Mouse (Mus musculus): ENCODE measurements around the gene Adamtsl3. TPM values are rescaled to one million over a fixed set of nuclear protein-coding genes. Genes with fewer than 3 reads are reported as not detected.
A peak's percentile ranks its signal among the peaks of the same experiment; 100 is the strongest.
"Not testable (repeated sequence)": the region's sequence is repeated elsewhere in the genome, so short reads cannot be mapped to it uniquely, and the experiment has no call there.

Gene Adamtsl3
- polyA plus RNA-seq, 1 experiment from 2014 or later, result 0.64 TPM

- WGBS, result 74% methylated on average over 12 of the region's 12 CpGs
- H3K4me2 ChIP-seq (ENCODE audit: low read length), result no peak overlapping the region
- H3K4me1 ChIP-seq (ENCODE audit: control insufficient read depth, insufficient read depth, low read length), result peaks cover 8% of the 10 kb centered on the region
- H3K36me3 ChIP-seq (ENCODE audit: control insufficient read depth, insufficient read depth, low read length), result no peaks in the 10 kb centered on the region
- H3K9ac ChIP-seq (ENCODE audit: low read depth, low read length), result no peak overlapping the region
- H3K9me3 ChIP-seq (replicated peaks; ENCODE audit: control insufficient read depth, low read length, poor library complexity, severe bottlenecking), result no peaks in the 10 kb centered on the region
- no peaks in the 10 kb centered on the region for H3K27me3 ChIP-seq (ENCODE audit: control insufficient read depth, insufficient read depth, low read depth, low read length)
- no peak overlapping the region for H3K27ac ChIP-seq (ENCODE audit: low read length)
- no peak for ATAC-seq
- no peak overlapping the region for H3K4me3 ChIP-seq (ENCODE audit: low read depth, low read length)
These were observed 59.7 kb downstream of the Adamtsl3 start for GRCm38 (mm10) chr7:82395239-82395638.

GRCm38 (mm10) chr7:82395751-82396512, 60.4 kb downstream of the Adamtsl3 start:
- Histone ChIP-seq H3K4me1 (ENCODE audit: control insufficient read depth, insufficient read depth, low read length) (peaks cover 8% of the 10 kb centered on the region), H3K27me3 (ENCODE audit: control insufficient read depth, insufficient read depth, low read depth, low read length) (no peaks in the 10 kb centered on the region), H3K4me3 (ENCODE audit: low read depth, low read length) (no peak overlapping the region), H3K4me2 (ENCODE audit: low read length) (no peak overlapping the region), H3K36me3 (ENCODE audit: control insufficient read depth, insufficient read depth, low read length) (no peaks in the 10 kb centered on the region), H3K27ac (ENCODE audit: low read length) (no peak overlapping the region), H3K9ac (ENCODE audit: low read depth, low read length) (no peak overlapping the region), H3K9me3 (replicated peaks; ENCODE audit: control insufficient read depth, low read length, poor library complexity, severe bottlenecking) (no peaks in the 10 kb centered on the region)
- WGBS, result 54% methylated on average over 6 of the region's 6 CpGs
- ATAC-seq, result 0 out of 2 replicates have a peak, but pooled peaks have one; percentile 21

GRCm38 (mm10) chr7:82396869-82397268, 61.4 kb downstream of the Adamtsl3 start:
- Histone ChIP-seq H3K4me1 (ENCODE audit: control insufficient read depth, insufficient read depth, low read length) (peaks cover 8% of the 10 kb centered on the region), H3K4me2 (ENCODE audit: low read length) (no peak overlapping the region), H3K27ac (ENCODE audit: low read length) (no peak overlapping the region), H3K9ac (ENCODE audit: low read depth, low read length) (no peak overlapping the region), H3K9me3 (replicated peaks; ENCODE audit: control insufficient read depth, low read length, poor library complexity, severe bottlenecking) (no peaks in the 10 kb centered on the region), H3K36me3 (ENCODE audit: control insufficient read depth, insufficient read depth, low read length) (no peaks in the 10 kb centered on the region), H3K27me3 (ENCODE audit: control insufficient read depth, insufficient read depth, low read depth, low read length) (no peaks in the 10 kb centered on the region), H3K4me3 (ENCODE audit: low read depth, low read length) (no peak overlapping the region)
- ATAC-seq, result no peak
- 31% methylated on average over 3 of the region's 5 CpGs for WGBS

- WGBS, result 84% methylated on average over 8 of the region's 8 CpGs
- Histone ChIP-seq H3K9me3 (replicated peaks; ENCODE audit: control insufficient read depth, low read length, poor library complexity, severe bottlenecking) (no peaks in the 10 kb centered on the region), H3K36me3 (ENCODE audit: control insufficient read depth, insufficient read depth, low read length) (no peaks in the 10 kb centered on the region), H3K27ac (ENCODE audit: low read length) (no peak overlapping the region), H3K9ac (ENCODE audit: low read depth, low read length) (no peak overlapping the region), H3K4me3 (ENCODE audit: low read depth, low read length) (no peak overlapping the region), H3K4me1 (ENCODE audit: control insufficient read depth, insufficient read depth, low read length) (peaks cover 8% of the 10 kb centered on the region), H3K4me2 (ENCODE audit: low read length) (no peak overlapping the region), H3K27me3 (ENCODE audit: control insufficient read depth, insufficient read depth, low read depth, low read length) (no peaks in the 10 kb centered on the region)
- no peak for ATAC-seq
These were observed 62.1 kb downstream of the Adamtsl3 start for GRCm38 (mm10) chr7:82397632-82398031.

- Histone ChIP-seq H3K9ac (ENCODE audit: low read depth, low read length) (no peak overlapping the region), H3K27me3 (ENCODE audit: control insufficient read depth, insufficient read depth, low read depth, low read length) (no peaks in the 10 kb centered on the region), H3K27ac (ENCODE audit: low read length) (no peak overlapping the region), H3K4me3 (ENCODE audit: low read depth, low read length) (no peak overlapping the region), H3K9me3 (replicated peaks; ENCODE audit: control insufficient read depth, low read length, poor library complexity, severe bottlenecking) (no peaks in the 10 kb centered on the region), H3K36me3 (ENCODE audit: control insufficient read depth, insufficient read depth, low read length) (no peaks in the 10 kb centered on the region), H3K4me1 (ENCODE audit: control insufficient read depth, insufficient read depth, low read length) (no peaks in the 10 kb centered on the region), H3K4me2 (ENCODE audit: low read length) (no peak overlapping the region)
- no peak for ATAC-seq
- 89% methylated on average over 9 of the region's 9 CpGs for WGBS
These were observed 70.1 kb downstream of the Adamtsl3 start for GRCm38 (mm10) chr7:82405466-82406045.

- Histone ChIP-seq H3K4me2 (ENCODE audit: low read length) (no peak overlapping the region), H3K27me3 (ENCODE audit: control insufficient read depth, insufficient read depth, low read depth, low read length) (no peaks in the 10 kb centered on the region), H3K36me3 (ENCODE audit: control insufficient read depth, insufficient read depth, low read length) (no peaks in the 10 kb centered on the region), H3K9me3 (replicated peaks; ENCODE audit: control insufficient read depth, low read length, poor library complexity, severe bottlenecking) (no peaks in the 10 kb centered on the region), H3K9ac (ENCODE audit: low read depth, low read length) (no peak overlapping the region), H3K4me1 (ENCODE audit: control insufficient read depth, insufficient read depth, low read length) (no peaks in the 10 kb centered on the region), H3K27ac (ENCODE audit: low read length) (no peak overlapping the region), H3K4me3 (ENCODE audit: low read depth, low read length) (no peak overlapping the region)
- no peak for ATAC-seq
- WGBS, result 82% methylated on average over 4 of the region's 4 CpGs
These were observed 75.5 kb downstream of the Adamtsl3 start for GRCm38 (mm10) chr7:82410966-82411365.

GRCm38 (mm10) chr7:82416653-82417052, 81.2 kb downstream of the Adamtsl3 start:
- H3K27ac ChIP-seq (ENCODE audit: low read length), result no peak overlapping the region
- WGBS, result 92% methylated on average over 6 of the region's 6 CpGs
- no peaks in the 10 kb centered on the region for H3K27me3 ChIP-seq (ENCODE audit: control insufficient read depth, insufficient read depth, low read depth, low read length)
- ATAC-seq, result no peak
- peaks cover 2% of the 10 kb centered on the region; the same call in 1 of the 2 replicates for H3K4me1 ChIP-seq (ENCODE audit: control insufficient read depth, insufficient read depth, low read length)
- H3K9me3 ChIP-seq (replicated peaks; ENCODE audit: control insufficient read depth, low read length, poor library complexity, severe bottlenecking), result no peaks in the 10 kb centered on the region
- H3K4me2 ChIP-seq (ENCODE audit: low read length), result no peak overlapping the region
- H3K4me3 ChIP-seq (ENCODE audit: low read depth, low read length), result no peak overlapping the region
- no peak overlapping the region for H3K9ac ChIP-seq (ENCODE audit: low read depth, low read length)
- no peaks in the 10 kb centered on the region for H3K36me3 ChIP-seq (ENCODE audit: control insufficient read depth, insufficient read depth, low read length)

- ATAC-seq, result no peak
- no peaks in the 10 kb centered on the region for H3K36me3 ChIP-seq (ENCODE audit: control insufficient read depth, insufficient read depth, low read length)
- no peak overlapping the region for H3K27ac ChIP-seq (ENCODE audit: low read length)
- no peaks in the 10 kb centered on the region for H3K27me3 ChIP-seq (ENCODE audit: control insufficient read depth, insufficient read depth, low read depth, low read length)
- H3K4me1 ChIP-seq (ENCODE audit: control insufficient read depth, insufficient read depth, low read length), result peaks cover 2% of the 10 kb centered on the region; the same call in 1 of the 2 replicates
- no peaks in the 10 kb centered on the region for H3K9me3 ChIP-seq (replicated peaks; ENCODE audit: control insufficient read depth, low read length, poor library complexity, severe bottlenecking)
- no peak overlapping the region for H3K4me2 ChIP-seq (ENCODE audit: low read length)
- no peak overlapping the region for H3K4me3 ChIP-seq (ENCODE audit: low read depth, low read length)
- no peak overlapping the region for H3K9ac ChIP-seq (ENCODE audit: low read depth, low read length)
- 83% methylated on average over 4 of the region's 4 CpGs for WGBS
These were observed 81.6 kb downstream of the Adamtsl3 start for GRCm38 (mm10) chr7:82417053-82417452.

- 73% methylated on average over 6 of the region's 6 CpGs for WGBS
- not testable (repeated sequence) for H3K27ac ChIP-seq (ENCODE audit: low read length); H3K4me2 ChIP-seq (ENCODE audit: low read length); H3K27me3 ChIP-seq (ENCODE audit: control insufficient read depth, insufficient read depth, low read depth, low read length); H3K4me3 ChIP-seq (ENCODE audit: low read depth, low read length); H3K36me3 ChIP-seq (ENCODE audit: control insufficient read depth, insufficient read depth, low read length); H3K9ac ChIP-seq (ENCODE audit: low read depth, low read length); H3K4me1 ChIP-seq (ENCODE audit: control insufficient read depth, insufficient read depth, low read length); H3K9me3 ChIP-seq (replicated peaks; ENCODE audit: control insufficient read depth, low read length, poor library complexity, severe bottlenecking)
- ATAC-seq, result peak; percentile 64; the same call in 1 of the 2 replicates
These were observed 85.0 kb downstream of the Adamtsl3 start for GRCm38 (mm10) chr7:82420329-82421052.
